Mouse (Mus musculus) small intestine, adult 2 months (tissue): Measurements from ENCODE around the gene Gm10271. TPM values are rescaled to one million over a fixed set of nuclear protein-coding genes. Genes with fewer than 3 reads are reported as not detected.

Source experiments
- H3K27ac ChIP-seq: fragments of 200-500 bp; 2 replicates; pipeline ENCODE4 v1.5.1; 2012; ENCODE audit warnings: low read depth, low read length, control low read depth, inconsistent platforms; ENCODE audit not compliant: insufficient read depth
- H3K27me3 ChIP-seq: fragments of 200-500 bp; 2 replicates; pipeline ENCODE4 v1.6.1; 2012; ENCODE audit warnings: mild to moderate bottlenecking, moderate library complexity, low read length, inconsistent platforms; ENCODE audit not compliant: control insufficient read depth, insufficient read depth
- H3K36me3 ChIP-seq: fragments of 200-500 bp; 2 replicates; pipeline ENCODE4 v1.6.1; 2012; ENCODE audit warnings: mild to moderate bottlenecking, low read length, control low read depth, inconsistent platforms; ENCODE audit not compliant: control insufficient read depth, insufficient read depth
- H3K4me1 ChIP-seq: fragments of 200-500 bp; 2 replicates; pipeline ENCODE4 v1.6.1; 2012; ENCODE audit warnings: low read length, inconsistent platforms, mixed read lengths; ENCODE audit not compliant: control insufficient read depth, insufficient read depth, insufficient read length
- H3K4me3 ChIP-seq: fragments of 200-500 bp; 2 replicates; pipeline ENCODE4 v1.5.1; 2012; ENCODE audit warnings: low read depth, mild to moderate bottlenecking, control low read depth, inconsistent platforms, low read length, moderate library complexity
- CTCF ChIP-seq: fragments of 200-500 bp; IDR thresholded peaks from 2 replicates; pipeline ENCODE4 v1.5.1; 2012; ENCODE audit warnings: low read depth, mild to moderate bottlenecking, control low read depth, inconsistent platforms, low read length, moderate library complexity, mixed read lengths; ENCODE audit not compliant: insufficient replicate concordance, insufficient read length; ENCODE audit errors: extremely low read depth
- POLR2A ChIP-seq: fragments of 200-500 bp; IDR thresholded peaks from 2 replicates; pipeline ENCODE4 v1.6.1; 2012; ENCODE audit warnings: low read depth, mild to moderate bottlenecking, control low read depth, inconsistent platforms, low read length, moderate library complexity
- WGBS: fragments of 180-500 bp; shearing (Covaris S2); methylation state at CpG from one replicate; pipeline ENCODE4 v1.1.7; 2018; 5-methylcytosine and 5-hydroxymethylcytosine counted together
- polyA plus RNA-seq: library from polyadenylated mRNA; depleted of rRNA; stranded (reverse); fragments of >200 nt; gene quantifications from 2 replicates; pipeline ENCODE4 v1.2.3, GENCODE M21; 2012

The Gm10271 gene
- polyA plus RNA-seq, 1 experiment: not detected

GRCm38 (mm10) chr10:116962152-116962551 is 10.3 kb downstream of the Gm10271 start:
- H3K27me3 ChIP-seq: no peaks in the 10 kb centered on the region
- 85% methylated on average over 14 of the region's 14 CpGs for WGBS
- no peak overlapping the region for H3K27ac ChIP-seq

DNA sequence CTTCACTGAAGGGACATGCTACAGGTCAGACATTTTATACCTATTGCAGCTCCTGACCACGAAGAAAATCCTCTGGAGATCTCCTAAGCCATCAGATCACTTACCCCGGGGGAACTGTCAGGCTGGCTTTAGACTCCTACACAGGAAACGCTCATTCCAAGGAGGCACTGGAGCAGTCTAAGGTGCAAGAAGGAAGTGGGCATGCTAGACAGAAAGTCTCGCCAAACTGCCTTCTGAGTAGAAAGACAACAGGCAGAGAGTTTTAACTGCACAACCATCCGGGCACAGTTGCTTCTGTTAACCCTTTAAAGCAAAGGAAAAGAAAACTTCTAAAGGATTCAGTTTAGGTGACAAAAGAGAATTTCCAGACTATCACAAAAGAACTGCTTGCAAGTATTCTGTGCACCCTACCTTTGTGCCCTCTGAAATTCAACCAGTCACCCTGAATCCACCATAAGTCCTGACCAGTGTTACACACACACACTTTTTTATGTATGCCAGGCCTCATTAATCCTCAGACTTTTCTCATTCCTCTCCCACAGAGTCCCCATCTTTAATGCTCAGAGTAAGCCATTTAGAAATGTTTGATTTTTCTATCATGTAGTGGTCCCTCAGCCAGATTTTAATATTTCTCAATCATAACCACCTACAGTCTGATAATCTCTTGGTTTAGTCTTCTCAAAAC is 14.4 kb downstream of the Gm10271 start:
- Histone ChIP-seq H3K4me3 (no peak overlapping the region), H3K4me1 (no peaks in the 10 kb centered on the region), H3K27ac (no peak overlapping the region), H3K27me3 (no peaks in the 10 kb centered on the region), H3K36me3 (no peaks in the 10 kb centered on the region)
- TF ChIP-seq CTCF (no peak), POLR2A (no peak)
- 34% methylated on average over 5 of the region's 5 CpGs for WGBS

More at GRCm38 (mm10) chr10:116962152-116962551, 10.3 kb downstream of the Gm10271 start:
- TF ChIP-seq CTCF (no peak), POLR2A (no peak)
- Histone ChIP-seq H3K4me3 (no peak overlapping the region), H3K4me1 (no peaks in the 10 kb centered on the region), H3K36me3 (no peaks in the 10 kb centered on the region)

GRCm38 (mm10) chr10:116956483-116957158 is 15.8 kb downstream of the Gm10271 start:
- H3K4me3 ChIP-seq: no peak overlapping the region
- TF ChIP-seq POLR2A (no peak), CTCF (no peak)
- 96% methylated on average over 11 of the region's 11 CpGs for WGBS
- no peaks in the 10 kb centered on the region for H3K4me1 ChIP-seq
- H3K36me3 ChIP-seq: no peaks in the 10 kb centered on the region
- H3K27me3 ChIP-seq: no peaks in the 10 kb centered on the region
- H3K27ac ChIP-seq: no peak overlapping the region

- Histone ChIP-seq H3K4me1 (peaks cover 2% of the 10 kb centered on the region; the same call in 1 of the 2 replicates), H3K27me3 (no peaks in the 10 kb centered on the region), H3K4me3 (no peak overlapping the region), H3K36me3 (no peaks in the 10 kb centered on the region), H3K27ac (no peak overlapping the region)
- 97% methylated on average over 6 of the region's 6 CpGs for WGBS
- TF ChIP-seq POLR2A: no peak
- no peak for TF ChIP-seq CTCF
These were observed 17.2 kb downstream of the Gm10271 start for GRCm38 (mm10) chr10:116955191-116955590.

- H3K27me3 ChIP-seq: no peaks in the 10 kb centered on the region
- H3K4me3 ChIP-seq: peak overlapping the region; percentile 43
- peaks cover 8% of the 10 kb centered on the region; the same call in 1 of the 2 replicates for H3K4me1 ChIP-seq
- no peak overlapping the region for H3K27ac ChIP-seq
- H3K36me3 ChIP-seq: no peaks in the 10 kb centered on the region
- 14% methylated on average over 5 of the region's 5 CpGs for WGBS
- TF ChIP-seq CTCF (no peak), POLR2A (no peak)
These were observed 21.5 kb downstream of the Gm10271 start for GRCm38 (mm10) chr10:116950886-116951285.

DNA sequence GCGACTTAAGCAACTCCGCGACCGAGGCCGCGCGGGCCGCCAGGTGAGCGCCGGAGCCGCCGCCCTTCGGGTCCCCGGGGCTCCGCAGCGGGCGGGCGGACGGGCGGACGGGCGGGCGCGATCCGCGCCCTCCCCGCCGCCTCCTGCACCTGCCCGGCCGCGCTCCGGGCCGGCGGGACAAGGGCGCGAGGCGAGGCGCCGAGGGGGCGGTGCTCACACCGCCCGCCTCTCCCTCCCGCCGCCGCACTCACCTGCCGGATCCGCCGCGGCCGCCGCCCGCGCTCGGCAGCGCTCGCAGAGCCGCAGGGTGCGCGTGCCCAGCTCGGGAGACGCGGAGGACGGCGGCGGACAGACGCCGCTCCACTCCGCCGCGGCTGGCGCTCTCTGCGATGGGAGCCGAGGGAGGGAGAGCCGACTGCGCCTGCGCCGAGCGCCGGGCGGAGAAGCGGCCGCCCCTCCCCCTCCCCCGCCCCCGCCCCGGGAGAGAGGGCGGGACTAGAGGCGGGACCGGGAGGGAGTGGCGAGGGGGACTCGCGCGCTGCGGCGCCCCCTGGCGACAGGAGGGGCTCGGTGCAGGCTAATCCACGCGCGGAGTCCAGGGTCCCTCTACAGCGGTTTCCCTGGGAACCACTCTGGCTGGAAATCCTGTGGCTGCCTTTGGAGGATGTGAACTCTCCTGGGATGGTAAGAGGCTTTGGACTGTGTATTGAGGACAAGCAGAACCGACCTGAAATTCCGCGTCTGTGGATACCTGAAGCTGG is 22.2 kb downstream of the Gm10271 start, which contains the start of gene Rab3ip:
Gene Rab3ip (minus strand): TSS at position 761 of the 761 bp plus-strand sequence.
- H3K4me1 ChIP-seq: peaks cover 8% of the 10 kb centered on the region; the same call in 1 of the 2 replicates
- no peaks in the 10 kb centered on the region for H3K27me3 ChIP-seq
- H3K27ac ChIP-seq: peak within 1 kb of the TSS; percentile 76
- H3K4me3 ChIP-seq: peak within 1 kb of the TSS; percentile 95
- H3K36me3 ChIP-seq: no peaks in the 10 kb centered on the region
- TF ChIP-seq CTCF (peak; percentile 88), POLR2A (peak; percentile 76)
- WGBS: 1% methylated on average over 102 of the region's 103 CpGs
